Mouse (Mus musculus): Measurements from ENCODE around the gene AC140267.1.

Gene AC140267.1

DNA sequence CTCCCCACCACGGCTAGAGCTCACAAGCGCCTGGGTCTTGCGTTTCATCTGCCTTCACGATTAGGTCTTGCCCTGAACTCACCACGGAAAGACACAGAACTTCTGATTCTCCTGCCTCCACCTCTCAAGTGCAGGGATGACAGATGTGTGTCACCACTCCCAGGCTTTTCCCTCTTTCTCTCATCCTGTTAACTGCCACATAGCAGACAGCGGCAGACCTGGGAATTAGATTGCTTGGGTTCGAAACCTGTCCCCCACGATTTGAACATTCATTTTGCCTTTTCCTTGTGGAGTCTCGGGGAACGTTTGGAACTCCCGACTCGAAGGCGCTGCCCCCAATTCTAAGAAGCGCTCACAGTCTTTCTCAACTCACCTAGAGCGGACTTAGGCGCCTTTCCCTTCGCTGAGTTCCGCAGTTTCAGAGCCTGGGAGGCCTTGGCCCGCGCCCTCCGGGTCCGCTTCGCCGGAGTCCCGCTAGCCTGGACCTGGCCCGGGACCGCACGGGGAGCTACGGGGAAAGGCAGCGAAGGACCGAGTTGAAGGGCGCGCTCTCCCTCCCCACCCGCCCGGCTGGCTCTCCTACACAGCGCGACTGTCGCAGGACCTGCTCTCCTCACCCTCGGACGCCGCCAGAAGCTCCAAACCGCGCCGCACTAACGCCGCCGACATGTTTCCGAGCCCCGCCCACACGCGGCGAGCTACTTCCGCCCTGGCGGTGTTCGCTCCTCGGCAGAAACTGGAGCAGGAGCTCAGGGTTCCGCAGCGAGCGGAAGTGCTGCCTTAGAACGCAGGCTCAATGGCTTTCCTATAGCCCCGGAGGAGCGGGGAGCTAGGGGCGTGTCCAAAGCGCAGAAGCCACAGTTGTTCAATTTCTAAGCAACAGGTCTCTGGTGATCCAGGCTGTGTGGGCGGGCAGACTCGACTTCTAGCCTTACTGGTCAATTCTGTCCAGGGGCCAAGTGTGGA, 28.3 kb downstream of the AC140267.1 start, which contains the start of gene Rps19bp1:
TSS of gene Rps19bp1 (minus strand) at position 706 of the 966 bp plus-strand sequence.
- peak; percentile 86 for DNase-seq (ENCODE audit: low read depth, low spot score)

DNA sequence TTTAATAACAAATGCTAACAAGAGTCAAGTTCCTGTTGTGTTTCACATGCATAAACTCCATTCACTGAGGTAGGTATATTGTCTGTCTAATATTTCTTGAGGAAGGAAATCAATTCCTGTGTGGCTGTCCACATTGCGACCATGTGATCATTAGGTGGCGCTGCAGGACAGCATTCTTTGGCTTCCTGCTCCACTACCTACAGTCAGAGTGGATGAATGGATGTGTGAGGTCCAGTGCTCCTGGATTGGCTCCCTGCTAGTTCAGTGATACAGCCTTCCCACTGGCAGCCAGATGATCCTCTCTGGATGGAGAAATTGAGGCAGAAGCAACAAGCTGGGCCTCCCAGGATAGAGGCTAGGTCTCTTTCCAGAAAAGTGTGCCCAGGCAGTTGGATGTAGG, 30.6 kb downstream of the AC140267.1 start:
- no peak for DNase-seq (ENCODE audit: low read depth, low spot score)

DNA sequence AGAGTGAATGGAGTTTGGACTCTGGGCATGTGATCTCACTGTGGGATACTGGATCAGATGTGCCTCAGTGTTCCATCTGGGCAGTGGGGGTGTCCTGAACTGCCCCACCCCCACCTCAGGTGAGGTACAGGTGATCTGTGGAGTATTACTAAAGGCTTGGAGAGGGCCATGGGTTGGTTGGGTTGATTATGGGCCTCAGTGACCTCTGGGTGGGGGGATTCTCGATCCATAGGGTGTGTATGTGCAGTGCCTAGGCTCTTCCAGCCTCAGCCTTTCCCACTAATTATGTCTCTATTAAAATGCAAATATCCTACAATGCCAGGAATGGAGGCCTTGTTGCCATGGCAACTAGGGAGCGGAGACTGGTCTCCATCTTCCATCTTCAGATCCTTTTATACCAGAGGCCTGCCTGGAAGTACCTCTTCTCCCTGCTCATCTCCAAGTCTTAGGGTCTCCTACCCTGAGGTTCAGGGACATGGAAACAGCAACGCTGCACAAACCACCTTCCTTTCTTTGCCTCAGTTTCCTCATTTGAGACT, 36.3 kb downstream of the AC140267.1 start:
- DNase-seq (ENCODE audit: low read depth, low spot score), result no peak

GRCm38 (mm10) chr15:80277107-80277506, 41.5 kb downstream of the AC140267.1 start:
- DNase-seq (ENCODE audit: low read depth, low spot score), result no peak

DNA sequence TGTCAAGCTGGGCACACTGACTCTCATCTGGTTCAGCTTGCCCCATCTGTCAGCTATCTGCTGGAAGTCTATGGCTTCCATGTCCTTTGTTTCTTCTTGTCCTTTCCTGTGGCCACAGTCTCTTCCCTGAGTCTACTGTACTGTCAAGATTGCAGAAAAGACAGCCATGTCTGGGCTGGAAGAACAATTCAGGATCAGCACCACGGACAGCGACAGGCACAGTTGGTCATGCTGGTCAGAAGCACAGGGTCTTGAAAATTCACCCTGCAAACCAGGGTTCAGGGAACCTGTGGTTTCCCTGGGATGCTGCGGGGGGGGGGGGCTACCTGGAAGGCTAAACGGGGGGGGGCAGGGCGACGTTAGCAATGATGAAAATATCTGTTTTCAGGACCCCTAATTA, 42.0 kb downstream of the AC140267.1 start:
- DNase-seq (ENCODE audit: low read depth, low spot score), result no peak

GRCm38 (mm10) chr15:80278121-80278759, 42.6 kb downstream of the AC140267.1 start:
- no peak for DNase-seq (ENCODE audit: low read depth, low spot score)

- DNase-seq (ENCODE audit: low read depth, low spot score), result no peak
These were observed 43.4 kb downstream of the AC140267.1 start for GRCm38 (mm10) chr15:80279053-80279452.

DNA sequence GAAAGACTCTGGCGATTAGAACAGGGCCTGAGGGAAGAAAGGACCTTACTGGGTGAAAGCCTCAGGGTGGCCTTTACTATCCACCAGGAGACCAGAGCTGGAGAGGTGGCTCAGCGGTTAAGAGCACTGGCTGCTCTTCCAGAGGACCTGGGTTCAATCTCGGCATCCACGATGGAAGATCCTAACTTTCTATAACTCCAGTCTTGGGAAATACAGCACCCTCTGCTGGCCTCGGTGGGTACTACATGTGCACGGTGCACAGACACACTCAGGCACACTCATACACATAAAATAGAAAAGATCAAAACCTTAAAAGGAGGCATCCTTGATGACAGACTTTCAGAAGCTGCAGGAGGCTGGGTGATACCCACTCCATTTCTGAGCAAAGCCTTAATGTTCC, 45.0 kb downstream of the AC140267.1 start:
- DNase-seq (ENCODE audit: low read depth, low spot score), result no peak

All from skeletal muscle tissue, adult 2 months (tissue).